Mouse (Mus musculus): ENCODE results near the gene Cse1l.

Cse1l gene

GRCm38 (mm10) chr2:166974177-166974872 lies 68.5 kb downstream of the Cse1l start:
- no peak for DNase-seq (ENCODE audit: low read depth)

GRCm38 (mm10) chr2:166976356-166976755 lies 70.5 kb downstream of the Cse1l start:
- DNase-seq (ENCODE audit: low read depth), result no peak

- no peak for DNase-seq (ENCODE audit: low read depth)
Observed at GRCm38 (mm10) chr2:166977490-166977889, 71.7 kb downstream of the Cse1l start.

GRCm38 (mm10) chr2:166980161-166980560 lies 74.3 kb downstream of the Cse1l start:
- DNase-seq (ENCODE audit: low read depth), result no peak

GRCm38 (mm10) chr2:166983351-166983894 lies 77.6 kb downstream of the Cse1l start:
- no peak for DNase-seq (ENCODE audit: low read depth)

GRCm38 (mm10) chr2:166990861-166991260 lies 85.0 kb downstream of the Cse1l start:
- DNase-seq (ENCODE audit: low read depth), result no peak

GRCm38 (mm10) chr2:166991945-166992344 lies 86.1 kb downstream of the Cse1l start:
- DNase-seq (ENCODE audit: low read depth), result peak; percentile 76

GRCm38 (mm10) chr2:166995021-166995795 lies 89.4 kb downstream of the Cse1l start:
- peak; percentile 22 for DNase-seq (ENCODE audit: low read depth)

Measured in NIH3T3 (cell line).